Mouse (Mus musculus): Measurements from ENCODE around the gene Agtr1a. TPM values are rescaled to one million over a fixed set of nuclear protein-coding genes. Genes with fewer than 3 reads are reported as not detected.

Gene Agtr1a
- not detected in 4 replicates for total RNA-seq (2023; ENCODE audit: inconsistent age)

GRCm38 (mm10) chr13:30336148-30336801 lies at the start of gene Agtr1a:
Gene Agtr1a, plus strand, starts transcription at chr13:30336441.

Other genes starting within 250 kb of the Agtr1a start
- gene Mboat1, start 200.0 kb upstream of the Agtr1a start, total RNA-seq (2023; ENCODE audit: inconsistent age) = not detected in 4 replicates
- 94.2 to 101 TPM (median 98.8 TPM) in 4 replicates for gene Uqcrfs1, start 208.9 kb downstream of the Agtr1a start, total RNA-seq (2023; ENCODE audit: inconsistent age)